Mouse (Mus musculus) neutrophil, adult 5-6 weeks (primary cell): Measurements from ENCODE around the gene Ddx39b. TPM values are rescaled to one million over a fixed set of nuclear protein-coding genes. Genes with fewer than 3 reads are reported as not detected.
"Not testable (repeated sequence)": the region's sequence is repeated elsewhere in the genome, so short reads cannot be mapped to it uniquely, and the experiment has no call there.

Experiments
- ATAC-seq: fragments of 151-379, 151-347 bp; 2 replicates; pipeline ENCODE4 v1.8.0; 2017; ENCODE audit warnings: mild to moderate bottlenecking, moderate TSS enrichment; ENCODE audit not compliant: insufficient number of reproducible peaks, poor library complexity, low FRiP score, severe bottlenecking; ENCODE audit errors: extremely low read depth
- total RNA-seq: library from RNA; stranded (forward); fragments of 200-1000 nt; gene quantifications from 2 replicates; pipeline ENCODE4 v1.2.3, GENCODE M21; 2017

Ddx39b gene
- total RNA-seq, 1 experiment from 2014 or later = 158 TPM

GRCm38 (mm10) chr17:35285431-35285830 is 43.9 kb downstream of the Ddx39b start:
- ATAC-seq = no peak

DNA sequence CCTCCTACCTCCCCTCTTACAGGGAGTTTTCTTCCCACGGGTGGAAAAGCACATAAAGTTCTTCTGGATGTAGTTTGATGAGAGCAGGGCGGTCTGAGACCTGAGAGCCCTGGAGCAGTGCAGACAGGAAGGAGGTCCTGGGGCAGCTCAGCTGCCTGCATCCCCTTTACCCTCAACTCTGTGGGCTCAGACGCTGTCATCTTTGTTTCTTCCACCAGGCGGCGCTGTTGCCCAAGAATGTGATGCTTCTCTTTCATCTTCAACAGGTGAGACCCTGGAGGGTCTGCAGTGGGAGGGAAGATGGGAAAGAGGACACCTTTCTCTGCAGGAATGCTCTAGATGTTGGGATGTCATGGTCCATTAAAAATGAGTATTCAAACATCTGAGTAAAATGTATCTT is 54.2 kb downstream of the Ddx39b start:
- ATAC-seq = peak; percentile 46; the same call in 1 of the 2 replicates

GRCm38 (mm10) chr17:35300261-35300945 is 58.9 kb downstream of the Ddx39b start:
- ATAC-seq = not testable (repeated sequence)

GRCm38 (mm10) chr17:35301645-35302258 is 60.2 kb downstream of the Ddx39b start:
- ATAC-seq = peak; percentile 61

GRCm38 (mm10) chr17:35303271-35303670 is 61.7 kb downstream of the Ddx39b start:
- no peak for ATAC-seq

Other genes with a start within 250 kb of the Ddx39b start
- 243 and 266 TPM in 2 replicates for gene Vars, start 240.8 kb upstream of the Ddx39b start, total RNA-seq
- gene Vwa7, start 225.2 kb upstream of the Ddx39b start, total RNA-seq = 0.61 and 1.2 TPM in 2 replicates
- gene Sapcd1, start 213.7 kb upstream of the Ddx39b start, total RNA-seq = 2.0 and 2.6 TPM in 2 replicates
- 4.7 and 7.0 TPM in 2 replicates for gene Msh5, start 195.0 kb upstream of the Ddx39b start, total RNA-seq
- gene Clic1, start 191.8 kb upstream of the Ddx39b start, total RNA-seq = 394 and 439 TPM in 2 replicates
- gene Ddah2, start 182.7 kb upstream of the Ddx39b start, total RNA-seq = 4.5 and 8.1 TPM in 2 replicates
- gene Ly6g6c, start 176.4 kb upstream of the Ddx39b start, total RNA-seq = 0.49 TPM in 1 of 2 replicates, not detected in the other
- 1.5 and 2.1 TPM in 2 replicates for gene Mpig6b, start 175.6 kb upstream of the Ddx39b start, total RNA-seq
- not detected in 2 replicates for gene Ly6g6e, start 164.8 kb upstream of the Ddx39b start, total RNA-seq
- not detected in 2 replicates for gene Ly6g6d, start 163.7 kb upstream of the Ddx39b start, total RNA-seq
- gene Ly6g6f, start 156.1 kb upstream of the Ddx39b start, total RNA-seq = 0.49 TPM in 1 of 2 replicates, not detected in the other
- 33.2 and 43.8 TPM in 2 replicates for gene Abhd16a, start 152.5 kb upstream of the Ddx39b start, total RNA-seq
- not detected in 2 replicates for gene Ly6g5c, start 133.5 kb upstream of the Ddx39b start, total RNA-seq
- gene Ly6g5b, start 126.3 kb upstream of the Ddx39b start, total RNA-seq = 0.58 and 1.5 TPM in 2 replicates
- gene Gpank1, start 120.3 kb upstream of the Ddx39b start, total RNA-seq = 73.7 and 74.5 TPM in 2 replicates
- 214 and 240 TPM in 2 replicates for gene Csnk2b, start 119.7 kb upstream of the Ddx39b start, total RNA-seq
- 36.5 and 48.5 TPM in 2 replicates for gene D17H6S53E, start 115.4 kb upstream of the Ddx39b start, total RNA-seq
- 0.58 TPM in 1 of 2 replicates, not detected in the other for gene Apom, start 109.7 kb upstream of the Ddx39b start, total RNA-seq
- gene Bag6, start 106.6 kb upstream of the Ddx39b start, total RNA-seq = 159 and 160 TPM in 2 replicates
- 73.3 and 76.1 TPM in 2 replicates for gene Prrc2a, start 76.8 kb upstream of the Ddx39b start, total RNA-seq
- gene Aif1, start 65.7 kb upstream of the Ddx39b start, total RNA-seq = 5.3 and 8.0 TPM in 2 replicates
- gene Lst1, start 53.3 kb upstream of the Ddx39b start, total RNA-seq = 534 and 685 TPM in 2 replicates
- 212 and 285 TPM in 2 replicates for gene Ltb, start 47.3 kb upstream of the Ddx39b start, total RNA-seq
- 16.4 and 18.2 TPM in 2 replicates for gene Tnf, start 39.7 kb upstream of the Ddx39b start, total RNA-seq
- gene Lta, start 36.4 kb upstream of the Ddx39b start, total RNA-seq = 6.6 and 9.9 TPM in 2 replicates
- 2.1 TPM in 1 of 2 replicates, not detected in the other for gene Gm16181, start 20.9 kb upstream of the Ddx39b start, total RNA-seq
- 5.0 and 6.5 TPM in 2 replicates for gene Atp6v1g2, start 8.1 kb upstream of the Ddx39b start, total RNA-seq
- gene Nfkbil1, start 6.0 kb upstream of the Ddx39b start, total RNA-seq = 10.8 and 11.3 TPM in 2 replicates
- gene H2-D1, start 21.0 kb downstream of the Ddx39b start, total RNA-seq = 2,114 and 2,381 TPM in 2 replicates
- gene H2-Q1, start 78.7 kb downstream of the Ddx39b start, total RNA-seq = 0.12 TPM in 1 of 2 replicates, not detected in the other
- gene H2-Q2, start 100.5 kb downstream of the Ddx39b start, total RNA-seq = not detected in 2 replicates
- 170 and 176 TPM in 2 replicates for gene H2-Q4, start 137.9 kb downstream of the Ddx39b start, total RNA-seq
- gene H2-Q6, start 183.1 kb downstream of the Ddx39b start, total RNA-seq = 259 and 274 TPM in 2 replicates
- 160 and 166 TPM in 2 replicates for gene H2-Q7, start 197.4 kb downstream of the Ddx39b start, total RNA-seq
- 384 and 428 TPM in 2 replicates for gene H2-Q10, start 228.3 kb downstream of the Ddx39b start, total RNA-seq